Mouse (Mus musculus): ENCODE data around the gene Kif3a.

Gene Kif3a

GRCm38 (mm10) chr11:53644017-53644416, 76.8 kb downstream of the Kif3a start:
- in situ Hi-C loops (cut with MboI) = no loop called here

- in situ Hi-C loops (cut with MboI) = no loop called here
Observed at GRCm38 (mm10) chr11:53651441-53651840, 84.3 kb downstream of the Kif3a start.
